Comparison of ENCODE assay signal across 9 mouse cellular contexts in the genomic region with DNA sequence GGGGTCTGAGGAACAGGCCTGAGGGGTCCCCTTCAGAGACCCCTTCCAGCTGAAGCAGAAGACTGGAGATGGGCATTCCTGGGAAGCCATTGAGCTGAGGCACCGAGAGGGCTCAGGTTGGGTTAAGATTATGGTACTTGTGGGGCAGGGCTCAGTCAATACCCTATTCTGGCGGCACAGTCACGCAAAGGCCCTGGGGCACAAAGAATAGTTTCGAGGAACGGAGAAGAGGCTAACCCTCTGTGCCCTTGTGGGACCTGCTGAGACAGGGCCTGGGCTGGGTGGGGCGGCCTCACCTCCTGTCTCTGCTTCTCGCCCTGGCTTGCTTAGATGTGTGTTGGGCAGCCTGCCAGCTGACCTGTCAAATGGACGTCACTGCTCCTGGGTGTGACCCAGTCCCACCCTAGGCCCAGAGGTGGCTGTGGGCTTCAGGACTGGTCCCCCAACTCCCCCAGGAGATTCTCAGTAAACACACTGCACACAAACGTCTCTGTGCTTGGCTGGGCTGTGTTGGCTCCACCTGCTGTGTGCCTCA. TPM values are rescaled to one million over a fixed set of nuclear protein-coding genes. Genes with fewer than 3 reads are reported as not detected.
A peak's percentile ranks its signal among the peaks of the same experiment; 100 is the strongest.
DNase-seq lines count a peak whose midpoint lies in the region; ATAC-seq and TF ChIP-seq lines count a peak whose summit lies in the region.
"Had no signal": no experiment of that assay in that cellular context is flagged by ENCODE, and none has a peak within 500 bp of the region (broad histone marks: within the 10 kb centered on the region; RNA-seq: fewer than 3 reads in every experiment).

No protein-coding gene starts in this region.

- H3K4me3 ChIP-seq in kidney, adult 2 months (ENCODE audit: insufficient read depth, low read depth, low read length): no peak overlapping the region
- peak overlapping the region; percentile 42 for H3K4me3 ChIP-seq in embryonic facial prominence, embryonic 10.5 days
- no peak overlapping the region for H3K4me3 ChIP-seq in hindbrain, embryonic 13.5 days
- no peak overlapping the region for H3K4me3 ChIP-seq in macrophage (ENCODE audit: inconsistent target)

- TF ChIP-seq POLR2A in kidney, adult 2 months (IDR thresholded peaks at IDR 0.05; ENCODE audit: low read depth, low read length): no peak

- no peak overlapping the region for H3K4me2 ChIP-seq in hindbrain, embryonic 13.5 days

- peak overlapping the region; percentile 57 for H3K9ac ChIP-seq in hindbrain, embryonic 13.5 days

- no peak for TF ChIP-seq CTCF in kidney, adult 2 months (conservative IDR thresholded peaks at IDR 0.05; ENCODE audit: insufficient read depth, insufficient read length, low read depth, low read length)

- peak; percentile 46 for DNase-seq in kidney, adult 2 months
- DNase-seq in kidney, adult 9 months: no peak
- no peak for DNase-seq in embryonic facial prominence, embryonic 10.5 days (ENCODE audit: low spot score)
- DNase-seq in MN1 (ENCODE audit: low spot score): no peak
- DNase-seq in adrenal gland, adult 2 months: no peak
- DNase-seq in layer of hippocampus, adult 9-10 months (ENCODE audit: low spot score): no peak

- WGBS in kidney, adult 2 months: 51% methylated on average over 9 of the region's 9 CpGs
- 60% methylated on average over 9 of the region's 9 CpGs for WGBS in embryonic facial prominence, embryonic 10.5 days
- WGBS in hindbrain, embryonic 13.5 days: 51% methylated on average over 9 of the region's 9 CpGs
- WGBS in macrophage (ENCODE audit: missing documents): 93% methylated on average over 9 of the region's 9 CpGs

- peaks cover 99% of the 10 kb centered on the region for H3K79me2 ChIP-seq in macrophage (ENCODE audit: inconsistent target)

- H3K27me3 ChIP-seq in kidney, adult 2 months (replicated peaks; ENCODE audit: control insufficient read depth, insufficient read depth, low read length): no peaks in the 10 kb centered on the region
- no peaks in the 10 kb centered on the region for H3K27me3 ChIP-seq in embryonic facial prominence, embryonic 10.5 days (replicated peaks; ENCODE audit: low read depth, poor library complexity, severe bottlenecking)
- no peaks in the 10 kb centered on the region for H3K27me3 ChIP-seq in hindbrain, embryonic 13.5 days

- no peak overlapping the region for H3K27ac ChIP-seq in kidney, adult 2 months (ENCODE audit: insufficient read depth, low read depth, low read length)
- peak overlapping the region; percentile 79 for H3K27ac ChIP-seq in embryonic facial prominence, embryonic 10.5 days (replicated peaks)
- H3K27ac ChIP-seq in hindbrain, embryonic 13.5 days: peak overlapping the region; percentile 71
- peak overlapping the region; percentile 46 for H3K27ac ChIP-seq in macrophage

- no peaks in the 10 kb centered on the region for H3K36me3 ChIP-seq in kidney, adult 2 months (ENCODE audit: control insufficient read depth, insufficient read depth, low read length)
- H3K36me3 ChIP-seq in embryonic facial prominence, embryonic 10.5 days (replicated peaks): peaks cover 86% of the 10 kb centered on the region
- peaks cover 32% of the 10 kb centered on the region for H3K36me3 ChIP-seq in hindbrain, embryonic 13.5 days
- peaks cover 11% of the 10 kb centered on the region; the same call in 1 of the 2 replicates for H3K36me3 ChIP-seq in macrophage (ENCODE audit: inconsistent target)

- H3K4me1 ChIP-seq in kidney, adult 2 months (ENCODE audit: control insufficient read depth, insufficient read depth, low read length): peaks cover 44% of the 10 kb centered on the region
- H3K4me1 ChIP-seq in embryonic facial prominence, embryonic 10.5 days: peaks cover 92% of the 10 kb centered on the region
- peaks cover 92% of the 10 kb centered on the region for H3K4me1 ChIP-seq in hindbrain, embryonic 13.5 days (replicated peaks)

- no peaks in the 10 kb centered on the region for H3K9me3 ChIP-seq in embryonic facial prominence, embryonic 10.5 days
- H3K9me3 ChIP-seq in hindbrain, embryonic 13.5 days: no peaks in the 10 kb centered on the region

- no peak for ATAC-seq in hindbrain, embryonic 13.5 days (ENCODE audit: low FRiP score)

RNA-seq across cellular contexts. Expression of gene Arid3a, which starts 6.4 kb away (rescaled TPM):
- 6.7 and 8.1 TPM in 2 replicates for polyA plus RNA-seq in kidney, adult 2 months (2012; rRNA removed)
- 15.7 and 18.0 TPM in 2 replicates for polyA plus RNA-seq in embryonic facial prominence, embryonic 10.5 days (2016; fragmentation: Nextera tagmentation; extraction: Ambion mirVana)
- polyA plus RNA-seq in hindbrain, embryonic 13.5 days (2015; fragmentation: Nextera tagmentation; extraction: Ambion mirVana): 3.5 and 4.0 TPM in 2 replicates
- total RNA-seq in macrophage (2018; cell fraction: chromatin; rRNA removed): 10 to 100 TPM; 12.0 to 74.5 (median 35.1) TPM
- 10 to 100 TPM; 11.0 to 54.3 (median 34.8) TPM for total RNA-seq in macrophage (2018; cell fraction: cytosol; rRNA removed)
- 10 to 100 TPM; 15.3 to 77.8 (median 34.3) TPM for total RNA-seq in macrophage (2018; cell fraction: nucleus; rRNA removed)
- polyA plus RNA-seq in macrophage (2018): 13.8 to 37.4 TPM (median 29.1 TPM) in 3 replicates
- total RNA-seq in adrenal gland, adult 2 months (2021): 1 to 10 TPM; 4.6 to 6.5 TPM
- polyA plus RNA-seq in adrenal gland, adult 2 months (2012; rRNA removed): 5.9 and 9.1 TPM in 2 replicates

RNA-seq across cellular contexts. Expression of gene R3hdm4, which starts 12.2 kb away (rescaled TPM):
- 146 and 154 TPM in 2 replicates for polyA plus RNA-seq in kidney, adult 2 months (2012; rRNA removed)
- polyA plus RNA-seq in embryonic facial prominence, embryonic 10.5 days (2016; fragmentation: Nextera tagmentation; extraction: Ambion mirVana): 125 and 136 TPM in 2 replicates
- 243 and 256 TPM in 2 replicates for polyA plus RNA-seq in hindbrain, embryonic 13.5 days (2015; fragmentation: Nextera tagmentation; extraction: Ambion mirVana)
- total RNA-seq in macrophage (2018; cell fraction: chromatin; rRNA removed): 10 to 100 TPM; 11.2 to 75.4 (median 41.5) TPM
- 10 to 100 TPM; 42.1 to 70.3 (median 54.8) TPM for total RNA-seq in macrophage (2018; cell fraction: cytosol; rRNA removed)
- total RNA-seq in macrophage (2018; cell fraction: nucleus; rRNA removed): 100 to 1,000 TPM in 1 of 26 experiments, 10 to 100 TPM in 25; 26.0 to 102 (median 57.5) TPM
- polyA plus RNA-seq in macrophage (2018): 41.6 to 61.5 TPM (median 54.4 TPM) in 3 replicates
- total RNA-seq in adrenal gland, adult 2 months (2021): 10 to 100 TPM; 87.8 to 93.5 TPM
- 197 and 231 TPM in 2 replicates for polyA plus RNA-seq in adrenal gland, adult 2 months (2012; rRNA removed)

RNA-seq across cellular contexts. Expression of gene Kiss1r, which starts 16.4 kb away (rescaled TPM):
- polyA plus RNA-seq in kidney, adult 2 months (2012; rRNA removed): 5.6 and 9.2 TPM in 2 replicates
- polyA plus RNA-seq in embryonic facial prominence, embryonic 10.5 days (2016; fragmentation: Nextera tagmentation; extraction: Ambion mirVana): 0.33 and 0.37 TPM in 2 replicates
- polyA plus RNA-seq in hindbrain, embryonic 13.5 days (2015; fragmentation: Nextera tagmentation; extraction: Ambion mirVana): 2.1 and 2.3 TPM in 2 replicates
- total RNA-seq in macrophage (2018; cell fraction: chromatin; rRNA removed): 1 to 10 TPM in 18 of 26 experiments, under 1 TPM in 8; 0.40 to 4.9 (median 1.8) TPM
- 1 to 10 TPM in 3 of 26 experiments, under 1 TPM in 23; 0.28 to 1.1 (median 0.59) TPM for total RNA-seq in macrophage (2018; cell fraction: cytosol; rRNA removed)
- total RNA-seq in macrophage (2018; cell fraction: nucleus; rRNA removed): 1 to 10 TPM in 20 of 26 experiments, under 1 TPM in 6; 0.36 to 5.2 (median 1.9) TPM
- polyA plus RNA-seq in macrophage (2018): 0.27 to 0.89 TPM (median 0.30 TPM) in 3 replicates
- 1 to 10 TPM; 1.4 TPM for total RNA-seq in adrenal gland, adult 2 months (2021)
- polyA plus RNA-seq in adrenal gland, adult 2 months (2012; rRNA removed): 11.8 and 15.1 TPM in 2 replicates

RNA-seq across cellular contexts. Expression of gene Gm26602, which starts 22.6 kb away (rescaled TPM):
- not detected in 2 replicates for polyA plus RNA-seq in kidney, adult 2 months (2012; rRNA removed)
- 3.4 TPM in 1 of 2 replicates, not detected in the other for polyA plus RNA-seq in embryonic facial prominence, embryonic 10.5 days (2016; fragmentation: Nextera tagmentation; extraction: Ambion mirVana)
- 20.6 and 22.0 TPM in 2 replicates for polyA plus RNA-seq in hindbrain, embryonic 13.5 days (2015; fragmentation: Nextera tagmentation; extraction: Ambion mirVana)
- total RNA-seq in macrophage (2018; cell fraction: chromatin; rRNA removed): not detected
- total RNA-seq in macrophage (2018; cell fraction: cytosol; rRNA removed): not detected
- not detected for total RNA-seq in macrophage (2018; cell fraction: nucleus; rRNA removed)
- polyA plus RNA-seq in macrophage (2018): 5.7 TPM in 1 of 3 replicates, not detected in the others
- not detected for total RNA-seq in adrenal gland, adult 2 months (2021)
- not detected in 2 replicates for polyA plus RNA-seq in adrenal gland, adult 2 months (2012; rRNA removed)
- total RNA-seq: liver, adult 2 months had no signal
- polyA plus RNA-seq: liver, adult 2 months had no signal

RNA-seq across cellular contexts. Expression of gene Med16, which starts 24.5 kb away (rescaled TPM):
- 57.1 and 75.4 TPM in 2 replicates for polyA plus RNA-seq in kidney, adult 2 months (2012; rRNA removed)
- 63.6 and 68.1 TPM in 2 replicates for polyA plus RNA-seq in embryonic facial prominence, embryonic 10.5 days (2016; fragmentation: Nextera tagmentation; extraction: Ambion mirVana)
- 55.3 and 58.3 TPM in 2 replicates for polyA plus RNA-seq in hindbrain, embryonic 13.5 days (2015; fragmentation: Nextera tagmentation; extraction: Ambion mirVana)
- total RNA-seq in macrophage (2018; cell fraction: chromatin; rRNA removed): 10 to 100 TPM in 22 of 26 experiments, 1 to 10 TPM in 4; 5.5 to 31.1 (median 17.1) TPM
- 10 to 100 TPM; 12.9 to 22.1 (median 16.4) TPM for total RNA-seq in macrophage (2018; cell fraction: cytosol; rRNA removed)
- 10 to 100 TPM in 24 of 26 experiments, 1 to 10 TPM in 2; 8.2 to 23.5 (median 14.9) TPM for total RNA-seq in macrophage (2018; cell fraction: nucleus; rRNA removed)
- polyA plus RNA-seq in macrophage (2018): 10.6 to 18.8 TPM (median 16.5 TPM) in 3 replicates
- 10 to 100 TPM; 38.4 to 43.0 TPM for total RNA-seq in adrenal gland, adult 2 months (2021)
- 126 and 132 TPM in 2 replicates for polyA plus RNA-seq in adrenal gland, adult 2 months (2012; rRNA removed)
